Mouse (Mus musculus): Measurements from ENCODE around the gene Gm11492.

DNA sequence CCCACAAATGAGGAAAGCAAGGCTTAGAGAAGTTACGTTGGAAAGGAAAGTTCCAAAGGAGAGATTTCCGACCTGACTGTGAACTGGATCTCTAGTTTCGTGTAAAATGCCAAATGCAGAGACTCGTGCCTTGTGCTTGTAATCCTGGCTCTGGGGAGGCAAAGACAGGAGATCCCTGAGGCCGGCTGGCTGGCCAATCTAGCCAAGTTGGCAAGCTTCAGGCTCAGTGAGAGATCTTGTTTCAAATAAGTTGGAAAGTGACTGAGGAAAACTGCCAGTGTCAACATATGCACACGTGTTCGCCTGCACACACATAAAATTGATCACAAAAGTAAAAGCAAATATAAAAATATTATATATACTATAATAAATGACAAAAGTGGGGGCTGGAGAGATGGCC lies 42.8 kb downstream of the Gm11492 start:
- TF ChIP-seq CTCF (IDR thresholded peaks at IDR 0.05; ENCODE audit: low read depth, low read length) (no peak), TAL1 (conservative IDR thresholded peaks at IDR 0.05; ENCODE audit: low read depth, low read length) (no peak), GATA1 (IDR thresholded peaks at IDR 0.05; ENCODE audit: borderline replicate concordance, low read length) (no peak), GATA2 (IDR thresholded peaks at IDR 0.05; ENCODE audit: borderline replicate concordance, low read depth, low read length) (no peak), POLR2AphosphoS5 (IDR thresholded peaks at IDR 0.05; ENCODE audit: insufficient replicate concordance, low read depth, low read length) (no peak)

All from G1E (cell line).